Mouse (Mus musculus) mammary gland, adult 2 months (tissue): Measurements from ENCODE around the gene Gzma. TPM values are rescaled to one million over a fixed set of nuclear protein-coding genes. Genes with fewer than 3 reads are reported as not detected.

Experiments
- polyA plus RNA-seq: library from polyadenylated mRNA; depleted of rRNA; stranded (reverse); fragments of >200 nt; gene quantifications from 2 replicates; pipeline ENCODE4 v1.2.3, GENCODE M21; 2012; ENCODE audit warnings: low replicate concordance; rRNA removed

Gzma gene
- 1.3 and 3.1 TPM in 2 replicates for polyA plus RNA-seq

DNA sequence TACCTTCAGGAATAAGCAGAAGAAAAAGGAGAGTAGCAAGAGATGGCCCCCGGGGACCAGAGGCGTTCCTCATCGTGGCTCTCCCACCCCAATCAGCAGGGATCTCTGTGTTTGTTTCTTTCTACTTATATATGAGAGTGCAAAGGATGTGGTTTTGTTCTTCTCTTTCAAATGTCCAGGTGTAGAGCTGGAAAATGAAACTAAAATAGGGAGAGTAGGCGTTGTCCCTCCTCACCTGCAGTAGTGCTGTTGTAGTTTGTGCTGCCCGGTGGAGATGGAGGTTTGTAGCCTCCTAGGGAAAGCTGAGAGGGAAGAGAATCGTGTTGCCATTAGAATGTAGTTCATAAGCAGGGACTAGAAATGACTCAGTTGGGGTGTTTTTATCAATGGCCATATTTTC lies at the start of gene Gzma:
Gene Gzma, minus strand, starts transcription at position 103 of the 400 bp plus-strand sequence.

GRCm38 (mm10) chr13:113046211-113046883 lies 54.4 kb downstream of the Gzma start, which contains the start of gene Gpx8:
Gene Gpx8, minus strand, starts transcription at chr13:113046410.

Other genes starting within 250 kb of the Gzma start
- 3.5 and 9.0 TPM in 2 replicates for gene Mtrex, start 173.6 kb downstream of the Gzma start, polyA plus RNA-seq
- 2.3 and 4.4 TPM in 2 replicates for gene Dhx29, start 173.5 kb downstream of the Gzma start, polyA plus RNA-seq
- 1.0 and 2.2 TPM in 2 replicates for gene Ccno, start 113.2 kb downstream of the Gzma start, polyA plus RNA-seq
- not detected in 2 replicates for gene Mcidas, start 107.1 kb downstream of the Gzma start, polyA plus RNA-seq
- not detected in 2 replicates for gene Cdc20b, start 65.9 kb downstream of the Gzma start, polyA plus RNA-seq
- gene Gpx8, start 54.6 kb downstream of the Gzma start, polyA plus RNA-seq, result 6.2 and 16.7 TPM in 2 replicates
- gene Esm1, start 108.7 kb upstream of the Gzma start, polyA plus RNA-seq, result 0.69 and 1.5 TPM in 2 replicates
- not detected in 2 replicates for gene Gzmk, start 124.9 kb upstream of the Gzma start, polyA plus RNA-seq
- gene BC067074, start 192.2 kb upstream of the Gzma start, polyA plus RNA-seq, result 3.2 and 5.2 TPM in 2 replicates